Mouse (Mus musculus): ENCODE data around the gene Fcer1g. TPM values are rescaled to one million over a fixed set of nuclear protein-coding genes. Genes with fewer than 3 reads are reported as not detected.

The Fcer1g gene
- polyA plus RNA-seq, 1 experiment from 2014 or later = 27.3 TPM

GRCm38 (mm10) chr1:171262594-171263130 is 28.5 kb upstream of the Fcer1g start:
- ATAC-seq (replicated peaks) = peak; percentile 83
- peak overlapping the region; percentile 56 for H3K4me2 ChIP-seq
- no peaks in the 10 kb centered on the region for H3K9me3 ChIP-seq
- H3K4me3 ChIP-seq = peak overlapping the region; percentile 30
- no peaks in the 10 kb centered on the region; the same call in 1 of the 2 replicates for H3K27me3 ChIP-seq (replicated peaks)
- WGBS = 4% methylated on average over 8 of the region's 8 CpGs
- H3K4me1 ChIP-seq = peaks cover 14% of the 10 kb centered on the region
- H3K9ac ChIP-seq = peak overlapping the region; percentile 39
- peak overlapping the region; percentile 83 for H3K27ac ChIP-seq
- no peaks in the 10 kb centered on the region for H3K36me3 ChIP-seq (replicated peaks)

- no peak overlapping the region for H3K27ac ChIP-seq
- no peak overlapping the region for H3K4me2 ChIP-seq
- no peak overlapping the region for H3K9ac ChIP-seq
- no peak overlapping the region for H3K4me3 ChIP-seq
- H3K4me1 ChIP-seq = peaks cover 16% of the 10 kb centered on the region
- H3K36me3 ChIP-seq (replicated peaks) = no peaks in the 10 kb centered on the region
- H3K9me3 ChIP-seq = no peaks in the 10 kb centered on the region
- no peak for ATAC-seq (replicated peaks)
- H3K27me3 ChIP-seq (replicated peaks) = no peaks in the 10 kb centered on the region; the same call in 1 of the 2 replicates
- WGBS = 96% methylated on average over 3 of the region's 3 CpGs
Measured at GRCm38 (mm10) chr1:171260316-171260715, 26.2 kb upstream of the Fcer1g start.

GRCm38 (mm10) chr1:171258921-171259320 is 24.8 kb upstream of the Fcer1g start:
- no peaks in the 10 kb centered on the region for H3K36me3 ChIP-seq (replicated peaks)
- H3K27ac ChIP-seq = no peak overlapping the region
- H3K27me3 ChIP-seq (replicated peaks) = no peaks in the 10 kb centered on the region; the same call in 1 of the 2 replicates
- ATAC-seq (replicated peaks) = no peak
- H3K4me2 ChIP-seq = no peak overlapping the region
- H3K9me3 ChIP-seq = no peaks in the 10 kb centered on the region
- H3K9ac ChIP-seq = no peak overlapping the region
- H3K4me3 ChIP-seq = no peak overlapping the region
- H3K4me1 ChIP-seq = peaks cover 16% of the 10 kb centered on the region
- WGBS = 80% methylated on average over 17 of the region's 17 CpGs

GRCm38 (mm10) chr1:171257781-171258180 is 23.6 kb upstream of the Fcer1g start:
- Histone ChIP-seq H3K36me3 (replicated peaks) (no peaks in the 10 kb centered on the region), H3K27ac (no peak overlapping the region), H3K9ac (no peak overlapping the region), H3K9me3 (no peaks in the 10 kb centered on the region), H3K4me3 (no peak overlapping the region), H3K4me2 (no peak overlapping the region), H3K4me1 (peaks cover 11% of the 10 kb centered on the region), H3K27me3 (replicated peaks) (no peaks in the 10 kb centered on the region; the same call in 1 of the 2 replicates)
- WGBS = 87% methylated on average over 9 of the region's 9 CpGs
- no peak for ATAC-seq (replicated peaks)

GRCm38 (mm10) chr1:171256937-171257548 is 22.9 kb upstream of the Fcer1g start:
- Histone ChIP-seq H3K9ac (no peak overlapping the region), H3K4me2 (no peak overlapping the region), H3K4me3 (no peak overlapping the region), H3K36me3 (replicated peaks) (no peaks in the 10 kb centered on the region), H3K9me3 (no peaks in the 10 kb centered on the region), H3K27me3 (replicated peaks) (no peaks in the 10 kb centered on the region; the same call in 1 of the 2 replicates), H3K27ac (no peak overlapping the region), H3K4me1 (peaks cover 11% of the 10 kb centered on the region; the same call in 1 of the 2 replicates)
- ATAC-seq (replicated peaks) = 0 out of 2 replicates have a peak, but pooled peaks have one; percentile 22
- 64% methylated on average over 15 of the region's 15 CpGs for WGBS

- WGBS = 90% methylated on average over 24 of the region's 24 CpGs
- H3K4me1 ChIP-seq = peaks cover 18% of the 10 kb centered on the region
- H3K9me3 ChIP-seq = no peaks in the 10 kb centered on the region
- H3K9ac ChIP-seq = no peak overlapping the region
- no peak overlapping the region for H3K4me2 ChIP-seq
- no peaks in the 10 kb centered on the region; the same call in 1 of the 2 replicates for H3K27me3 ChIP-seq (replicated peaks)
- no peak for ATAC-seq (replicated peaks)
- no peak overlapping the region for H3K4me3 ChIP-seq
- no peaks in the 10 kb centered on the region for H3K36me3 ChIP-seq (replicated peaks)
- no peak overlapping the region for H3K27ac ChIP-seq
Measured at GRCm38 (mm10) chr1:171256095-171256818, 22.1 kb upstream of the Fcer1g start.

- no peak overlapping the region; the same call in 1 of the 2 replicates for H3K9ac ChIP-seq
- WGBS = 46% methylated on average over 17 of the region's 17 CpGs
- H3K9me3 ChIP-seq = no peaks in the 10 kb centered on the region
- peaks cover 42% of the 10 kb centered on the region for H3K4me1 ChIP-seq
- H3K36me3 ChIP-seq (replicated peaks) = no peaks in the 10 kb centered on the region
- no peaks in the 10 kb centered on the region for H3K27me3 ChIP-seq (replicated peaks)
- 0 out of 2 replicates have a peak overlapping the region, but pooled peaks have one; percentile 30 for H3K4me3 ChIP-seq
- H3K4me2 ChIP-seq = peak overlapping the region; percentile 56
- H3K27ac ChIP-seq = peak overlapping the region; percentile 36; the same call in 1 of the 2 replicates
- ATAC-seq (replicated peaks) = no peak
Measured at GRCm38 (mm10) chr1:171252415-171252814, 18.2 kb upstream of the Fcer1g start.

- H3K9me3 ChIP-seq = no peaks in the 10 kb centered on the region
- peak; percentile 8; the same call in 1 of the 2 replicates for ATAC-seq (replicated peaks)
- H3K9ac ChIP-seq = no peak overlapping the region; the same call in 1 of the 2 replicates
- peak overlapping the region; percentile 56 for H3K4me2 ChIP-seq
- H3K27me3 ChIP-seq (replicated peaks) = no peaks in the 10 kb centered on the region
- peak overlapping the region; percentile 30 for H3K4me3 ChIP-seq
- WGBS = 6% methylated on average over 13 of the region's 13 CpGs
- no peaks in the 10 kb centered on the region for H3K36me3 ChIP-seq (replicated peaks)
- peak overlapping the region; percentile 36; the same call in 1 of the 2 replicates for H3K27ac ChIP-seq
- H3K4me1 ChIP-seq = peaks cover 41% of the 10 kb centered on the region
Measured at GRCm38 (mm10) chr1:171251594-171252324, 17.6 kb upstream of the Fcer1g start.

GRCm38 (mm10) chr1:171250680-171251593 is 16.8 kb upstream of the Fcer1g start, which contains the start of gene Ndufs2:
Gene Ndufs2 (minus strand): TSS chr1:171251388.
- WGBS = 10% methylated on average over 26 of the region's 26 CpGs
- no peak for ATAC-seq (replicated peaks)
- H3K4me1 ChIP-seq = peaks cover 47% of the 10 kb centered on the region

GRCm38 (mm10) chr1:171249913-171250600 is 15.9 kb upstream of the Fcer1g start, which contains the start of gene Adamts4:
Gene Adamts4 (plus strand): TSS chr1:171250421.
- Histone ChIP-seq H3K4me3 (peak within 1 kb of the TSS; percentile 30), H3K36me3 (replicated peaks) (no peaks in the 10 kb centered on the region), H3K4me2 (peak within 1 kb of the TSS; percentile 56), H3K27me3 (replicated peaks) (no peaks in the 10 kb centered on the region), H3K9ac (peak within 1 kb of the TSS; percentile 43; the same call in 1 of the 2 replicates), H3K4me1 (peaks cover 53% of the 10 kb centered on the region), H3K9me3 (no peaks in the 10 kb centered on the region), H3K27ac (peak within 1 kb of the TSS; percentile 45)
- ATAC-seq (replicated peaks) = no peak
- WGBS = 18% methylated on average over 5 of the region's 5 CpGs

More at GRCm38 (mm10) chr1:171250680-171251593, 16.8 kb upstream of the Fcer1g start, which contains the start of gene Ndufs2:
- H3K4me2 ChIP-seq = peak within 1 kb of the TSS; percentile 56
- H3K4me3 ChIP-seq = peak within 1 kb of the TSS; percentile 30
- H3K9ac ChIP-seq = peak within 1 kb of the TSS; percentile 43; the same call in 1 of the 2 replicates
- H3K36me3 ChIP-seq (replicated peaks) = no peaks in the 10 kb centered on the region
- H3K27ac ChIP-seq = peak within 1 kb of the TSS; percentile 45
- no peaks in the 10 kb centered on the region for H3K27me3 ChIP-seq (replicated peaks)
- H3K9me3 ChIP-seq = no peaks in the 10 kb centered on the region

Data from midbrain, embryonic 15.5 days (tissue).